Mouse (Mus musculus): Measurements from ENCODE around the gene Xk.
"Not testable (repeated sequence)": the region's sequence is repeated elsewhere in the genome, so short reads cannot be mapped to it uniquely, and the experiment has no call there.

GRCm38 (mm10) chrX:9332366-9332962, 59.9 kb downstream of the Xk start:
- TF ChIP-seq GATA1, TAL1 (IDR thresholded peaks at IDR 0.05; ENCODE audit: low read length): not testable (repeated sequence)
